Mouse (Mus musculus): ENCODE measurements around the gene Myo1d. TPM values are rescaled to one million over a fixed set of nuclear protein-coding genes. Genes with fewer than 3 reads are reported as not detected.
A peak's percentile ranks its signal among the peaks of the same experiment; 100 is the strongest.

Gene Myo1d
- total RNA-seq, 2 experiments from 2014 or later: 5.6 to 7.0 TPM

DNA sequence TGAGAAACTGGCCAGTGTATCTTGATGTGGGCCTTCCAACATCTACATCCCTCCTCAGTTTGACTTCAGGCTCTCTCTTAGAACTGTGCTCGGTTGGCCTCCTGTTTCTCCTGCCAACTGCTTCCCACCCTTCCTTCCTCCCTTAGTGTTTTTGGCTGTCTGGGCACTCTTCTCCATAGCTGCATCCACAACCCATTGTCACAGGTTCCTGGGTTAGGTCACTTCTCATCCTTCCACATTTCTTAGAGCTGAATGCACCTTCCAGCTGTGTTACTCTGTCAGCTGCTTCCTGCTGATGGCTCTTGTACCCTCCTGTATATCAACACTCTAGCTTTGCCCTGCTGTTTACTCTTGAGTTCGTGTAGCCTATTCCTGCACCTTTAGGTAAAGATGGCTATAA, 64.7 kb downstream of the Myo1d start:
- TF ChIP-seq CTCF (IDR thresholded peaks at IDR 0.05): no peak
- intact Hi-C loops (cut with DNase I): no loop called here
- Histone ChIP-seq H3K27ac (peak overlapping the region; percentile 40; the same call in 1 of the 2 replicates), H3K4me3 (no peak overlapping the region)
- no peak for DNase-seq (ENCODE audit: extremely low spot score in 1 of 2, low spot score in 2 of 2)

GRCm38 (mm10) chr11:80713705-80714104, 66.1 kb downstream of the Myo1d start:
- Histone ChIP-seq H3K27ac (no peak overlapping the region), H3K4me3 (no peak overlapping the region)
- DNase-seq (ENCODE audit: extremely low spot score in 1 of 2, low spot score in 2 of 2): no peak
- TF ChIP-seq CTCF (IDR thresholded peaks at IDR 0.05): no peak
- intact Hi-C loops (cut with DNase I): no loop called here

- no peak overlapping the region for H3K4me3 ChIP-seq
- no peak overlapping the region for H3K27ac ChIP-seq
- intact Hi-C loops (cut with DNase I): no loop called here
- no peak for DNase-seq (ENCODE audit: extremely low spot score in 1 of 2, low spot score in 2 of 2)
- TF ChIP-seq CTCF (IDR thresholded peaks at IDR 0.05): no peak
Observed at GRCm38 (mm10) chr11:80712201-80712600, 67.6 kb downstream of the Myo1d start.

- TF ChIP-seq CTCF (IDR thresholded peaks at IDR 0.05): no peak
- Histone ChIP-seq H3K4me3 (no peak overlapping the region), H3K27ac (peak overlapping the region; percentile 6; the same call in 1 of the 2 replicates)
- intact Hi-C loops (cut with DNase I): no loop called here
- DNase-seq (ENCODE audit: extremely low spot score in 1 of 2, low spot score in 2 of 2): no peak
Observed at GRCm38 (mm10) chr11:80711336-80711735, 68.5 kb downstream of the Myo1d start.

GRCm38 (mm10) chr11:80700611-80701010, 79.2 kb downstream of the Myo1d start:
- intact Hi-C loops (cut with DNase I): no loop called here
- no peak overlapping the region for H3K4me3 ChIP-seq
- DNase-seq (ENCODE audit: extremely low spot score in 1 of 2, low spot score in 2 of 2): no peak
- H3K27ac ChIP-seq: no peak overlapping the region
- TF ChIP-seq CTCF (IDR thresholded peaks at IDR 0.05): no peak

DNA sequence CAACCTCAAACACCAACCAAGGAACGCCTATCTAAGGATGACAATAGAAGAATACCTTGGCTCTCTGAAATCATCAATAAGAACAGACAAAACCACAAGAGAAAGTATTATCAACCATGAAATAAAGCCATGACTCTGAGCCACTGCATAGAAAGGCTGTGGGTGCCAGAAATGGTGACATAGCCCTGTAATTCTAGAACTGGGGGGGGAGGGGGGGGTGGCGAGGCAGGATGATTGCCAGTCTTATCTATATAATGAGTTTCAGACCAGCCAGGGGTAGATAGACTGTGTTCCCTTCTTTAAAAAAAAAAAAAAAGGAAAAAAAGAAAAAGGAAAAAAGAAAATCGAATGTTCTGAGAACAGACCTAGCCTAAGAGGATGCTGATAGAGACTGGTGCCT, 81.1 kb downstream of the Myo1d start:
- Histone ChIP-seq H3K27ac (no peak overlapping the region), H3K4me3 (no peak overlapping the region)
- no peak for DNase-seq (ENCODE audit: extremely low spot score in 1 of 2, low spot score in 2 of 2)
- intact Hi-C loops (cut with DNase I): loop anchor here (5.0 kb wide), 1 partner anchor 914 kb away; no protein-coding TSS in a partner anchor
- no peak for TF ChIP-seq CTCF (IDR thresholded peaks at IDR 0.05)

GRCm38 (mm10) chr11:80696350-80696749, 83.5 kb downstream of the Myo1d start:
- no peak overlapping the region for H3K4me3 ChIP-seq
- intact Hi-C loops (cut with DNase I): loop anchor here (1.0 to 5.0 kb wide), 3 partner anchors 84 to 916 kb away; partner anchors contain the start of gene Myo1d
- peak; percentile 86 for TF ChIP-seq CTCF (IDR thresholded peaks at IDR 0.05)
- no peak for DNase-seq (ENCODE audit: extremely low spot score in 1 of 2, low spot score in 2 of 2)
- H3K27ac ChIP-seq: no peak overlapping the region

- intact Hi-C loops (cut with DNase I): no loop called here
Observed at GRCm38 (mm10) chr11:80684603-80685002, 95.2 kb downstream of the Myo1d start.

DNA sequence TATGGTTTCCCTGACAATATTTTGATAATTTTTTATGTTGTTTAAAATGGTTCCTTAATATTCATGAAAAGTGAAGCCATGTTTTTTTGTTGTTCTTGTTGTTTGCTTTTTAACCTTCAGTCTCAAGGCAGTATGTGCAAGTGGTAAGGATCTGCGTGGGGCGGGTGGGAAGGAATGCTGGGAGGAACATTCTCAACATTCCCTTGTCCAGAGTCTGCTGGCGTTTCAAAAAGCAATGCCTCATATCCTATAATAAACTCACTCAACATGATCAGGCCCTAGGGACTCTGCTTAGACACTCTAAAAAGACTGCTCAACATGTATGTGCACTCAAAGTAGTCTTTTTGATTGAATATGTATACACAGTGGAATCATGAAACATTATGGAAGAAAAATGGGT, 97.1 kb downstream of the Myo1d start:
- Histone ChIP-seq H3K4me3 (no peak overlapping the region), H3K27ac (no peak overlapping the region)
- intact Hi-C loops (cut with DNase I): no loop called here
- DNase-seq (ENCODE audit: extremely low spot score in 1 of 2, low spot score in 2 of 2): no peak
- no peak for TF ChIP-seq CTCF (IDR thresholded peaks at IDR 0.05)

More at GRCm38 (mm10) chr11:80684603-80685002, 95.2 kb downstream of the Myo1d start:
- H3K27ac ChIP-seq: no peak overlapping the region
- no peak for TF ChIP-seq CTCF (IDR thresholded peaks at IDR 0.05)
- DNase-seq (ENCODE audit: extremely low spot score in 1 of 2, low spot score in 2 of 2): peak in 1 of 2 experiments; percentile 2
- H3K4me3 ChIP-seq: no peak overlapping the region

- no peak for DNase-seq (ENCODE audit: extremely low spot score in 1 of 2, low spot score in 2 of 2)
- H3K27ac ChIP-seq: no peak overlapping the region
- H3K4me3 ChIP-seq: no peak overlapping the region
- intact Hi-C loops (cut with DNase I): no loop called here
- TF ChIP-seq CTCF (IDR thresholded peaks at IDR 0.05): no peak
Observed at GRCm38 (mm10) chr11:80673013-80673412, 106.8 kb downstream of the Myo1d start.

DNA sequence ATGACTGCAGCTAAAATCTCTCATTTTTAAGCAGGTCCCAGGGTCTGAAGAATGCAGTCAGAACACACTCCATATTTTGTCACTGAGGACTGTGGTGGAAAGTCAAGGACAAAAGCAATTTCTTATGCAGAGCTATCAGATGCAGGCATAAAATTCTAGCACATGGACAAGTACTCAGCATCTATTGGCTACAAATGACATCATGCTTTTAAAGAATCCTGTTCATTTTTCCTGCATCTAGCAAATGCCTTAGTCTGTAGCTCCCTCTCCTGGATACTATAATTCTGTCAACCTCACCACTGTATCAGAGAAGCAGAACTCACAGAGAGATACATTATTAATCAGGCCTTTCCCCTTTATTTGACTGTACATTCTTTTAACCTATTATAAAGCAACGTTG, 109.4 kb downstream of the Myo1d start:
- intact Hi-C loops (cut with DNase I): loop anchor here (1.0 to 2.0 kb wide), 2 partner anchors 194 to 242 kb away; partner anchors contain the start of genes Cdk5r1 and Psmd11
- Histone ChIP-seq H3K4me3 (no peak overlapping the region), H3K27ac (peak overlapping the region; percentile 88)
- TF ChIP-seq CTCF (IDR thresholded peaks at IDR 0.05): peak; percentile 80
- DNase-seq (ENCODE audit: extremely low spot score in 1 of 2, low spot score in 2 of 2): peak in 1 of 2 experiments; percentile 44

GRCm38 (mm10) chr11:80669934-80670333, 109.9 kb downstream of the Myo1d start:
- intact Hi-C loops (cut with DNase I): loop anchor here (1.0 to 2.0 kb wide), 2 partner anchors 193 to 242 kb away; partner anchors contain the start of genes Cdk5r1 and Psmd11
- DNase-seq (ENCODE audit: extremely low spot score in 1 of 2, low spot score in 2 of 2): no peak
- H3K27ac ChIP-seq: peak overlapping the region; percentile 88
- no peak overlapping the region for H3K4me3 ChIP-seq
- TF ChIP-seq CTCF (IDR thresholded peaks at IDR 0.05): no peak

DNA sequence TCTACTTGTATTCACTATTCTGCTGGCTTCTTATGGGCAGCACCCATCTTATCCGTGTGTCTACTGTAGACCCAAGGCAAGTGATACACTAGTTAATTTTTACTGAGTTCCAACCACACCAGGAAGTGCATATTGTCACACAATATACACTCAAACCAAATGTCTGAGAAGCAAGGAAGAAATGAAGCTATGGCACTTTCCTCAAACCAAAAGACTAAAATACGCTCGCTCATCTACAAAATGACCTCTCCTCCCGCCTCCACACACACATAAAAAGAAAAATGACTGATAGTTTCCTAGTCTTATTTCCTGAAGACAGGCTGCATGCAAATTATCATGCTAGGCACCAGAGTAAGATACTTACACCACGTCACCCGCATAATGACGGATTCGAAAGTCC, 113.6 kb downstream of the Myo1d start:
- DNase-seq (ENCODE audit: extremely low spot score in 1 of 2, low spot score in 2 of 2): no peak
- Histone ChIP-seq H3K4me3 (no peak overlapping the region), H3K27ac (no peak overlapping the region)
- no peak for TF ChIP-seq CTCF (IDR thresholded peaks at IDR 0.05)
- intact Hi-C loops (cut with DNase I): no loop called here

Data from left cerebral cortex, adult 2 months (tissue).